Mouse (Mus musculus) limb, embryonic 14.5 days (tissue): Measurements from ENCODE around the gene Leng1. TPM values are rescaled to one million over a fixed set of nuclear protein-coding genes. Genes with fewer than 3 reads are reported as not detected.

Source experiments
- ATAC-seq: fragments of 200-750 bp; cut with Nextera tagmentation; 2 replicates; pipeline ENCODE4 v1.8.0; 2017; ENCODE audit warnings: low read depth, moderate number of reproducible peaks, moderate TSS enrichment; ENCODE audit not compliant: low FRiP score
- DNase-seq: peaks from one replicate; pipeline ENCODE4 v3.0.0-alpha.2; 2015; ENCODE audit warnings: low spot score
- H3K27ac ChIP-seq: fragments of 300-500 bp; sonication (generic); replicated peaks from 2 replicates; pipeline ENCODE4 v1.5.1; 2014; ENCODE audit warnings: low read depth, mild to moderate bottlenecking, low read length, moderate library complexity, mixed read lengths
- H3K27me3 ChIP-seq: fragments of 300-500 bp; sonication (generic); 2 replicates; pipeline ENCODE4 v1.6.1; 2014; ENCODE audit warnings: low read length, mixed read lengths; ENCODE audit not compliant: control insufficient read depth, insufficient read depth
- H3K36me3 ChIP-seq: fragments of 300-500 bp; sonication (generic); 2 replicates; pipeline ENCODE4 v1.6.1; 2014; ENCODE audit warnings: mild to moderate bottlenecking, low read length, moderate library complexity, mixed read lengths; ENCODE audit not compliant: control insufficient read depth, insufficient read depth
- H3K4me1 ChIP-seq: fragments of 300-500 bp; sonication (generic); 2 replicates; pipeline ENCODE4 v1.6.1; 2014; ENCODE audit warnings: antibody characterized with exemption, low read length, mixed read lengths; ENCODE audit not compliant: control insufficient read depth, insufficient read depth
- H3K4me2 ChIP-seq: fragments of 300-500 bp; sonication (generic); replicated peaks from 2 replicates; pipeline ENCODE4 v1.6.1; 2014; ENCODE audit warnings: low read depth, mild to moderate bottlenecking, low read length, moderate library complexity; ENCODE audit not compliant: severe bottlenecking
- H3K4me3 ChIP-seq: fragments of 300-500 bp; sonication (generic); replicated peaks from 2 replicates; pipeline ENCODE4 v1.5.1; 2014; ENCODE audit warnings: low read length
- H3K9ac ChIP-seq: fragments of 300-500 bp; sonication (generic); 2 replicates; pipeline ENCODE4 v1.6.1; 2014; ENCODE audit warnings: mild to moderate bottlenecking, low read depth, low read length, moderate library complexity; ENCODE audit not compliant: severe bottlenecking
- H3K9me3 ChIP-seq: fragments of 300-500 bp; sonication (generic); 2 replicates; pipeline ENCODE4 v1.6.1; 2016; ENCODE audit warnings: low read length; ENCODE audit not compliant: control insufficient read depth
- POLR2A ChIP-seq: fragments of 200-500 bp; IDR thresholded peaks from 2 replicates; pipeline ENCODE4 v1.8.0; 2012; ENCODE audit warnings: inconsistent platforms, mild to moderate bottlenecking, moderate library complexity, borderline replicate concordance; ENCODE audit not compliant: insufficient read depth, insufficient read length; ENCODE audit errors: extremely low read depth
- WGBS: fragments of 180-500 bp; shearing (Covaris S2); extraction: QIAGEN DNeasy Blood & Tissue Kit; methylation state at CpG from one replicate; pipeline ENCODE4 v1.1.7; 2014; 5-methylcytosine and 5-hydroxymethylcytosine counted together
- polyA plus RNA-seq, 2 experiments: library from polyadenylated mRNA; depleted of rRNA in 1 of 2; stranded (reverse) in 1 of 2; unstranded in 1 of 2; fragments of >200 nt; fragmentation: Nextera tagmentation in 1 of 2; extraction: Ambion mirVana in 1 of 2; gene quantifications; 2 replicates each; pipeline versions ENCODE4 v1.2.1 to v1.2.3; 2012 to 2014

Leng1 gene
- polyA plus RNA-seq, 2 experiments = 10.5 to 12.6 TPM

DNA sequence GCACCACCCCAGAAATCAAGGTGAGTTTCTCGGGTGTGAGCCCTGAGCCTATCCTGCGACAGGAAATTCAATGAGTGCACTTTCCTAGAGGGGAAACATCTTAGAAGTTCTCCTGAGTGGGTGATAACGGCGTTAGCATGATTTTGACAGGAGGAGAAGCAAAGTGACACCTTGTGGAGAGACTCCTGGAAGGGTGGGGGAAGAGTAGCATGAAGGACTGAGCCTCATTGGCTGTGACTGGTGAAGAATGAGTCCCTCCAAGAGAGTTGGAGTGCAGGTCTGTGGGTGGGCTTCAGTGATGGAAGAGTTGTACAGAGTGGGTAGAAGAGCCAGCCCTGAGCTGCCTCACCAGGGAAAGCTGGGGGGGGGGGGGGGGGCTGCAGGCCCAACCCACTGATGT, 8.7 kb downstream of the Leng1 start:
- Histone ChIP-seq H3K27me3 (no peaks in the 10 kb centered on the region), H3K4me3 (no peak overlapping the region), H3K4me2 (no peak overlapping the region), H3K27ac (no peak overlapping the region), H3K9me3 (no peaks in the 10 kb centered on the region), H3K36me3 (peaks cover 98% of the 10 kb centered on the region), H3K4me1 (no peaks in the 10 kb centered on the region), H3K9ac (no peak overlapping the region)
- WGBS = 90% methylated on average over 4 of the region's 4 CpGs
- ATAC-seq (no peak), DNase-seq (no peak)
- no peak for TF ChIP-seq POLR2A

- no peak for ATAC-seq
- Histone ChIP-seq H3K27ac (no peak overlapping the region), H3K9ac (peak overlapping the region; percentile 98)
These were observed 19.0 kb downstream of the Leng1 start for GRCm38 (mm10) chr7:3646641-3647040.

GRCm38 (mm10) chr7:3646188-3646587, 19.5 kb downstream of the Leng1 start:
- no peak for TF ChIP-seq POLR2A
- Histone ChIP-seq H3K4me3 (peak overlapping the region; percentile 95), H3K27me3 (no peaks in the 10 kb centered on the region), H3K4me1 (peaks cover 27% of the 10 kb centered on the region), H3K9ac (peak overlapping the region; percentile 98), H3K27ac (0 out of 2 replicates have a peak overlapping the region, but pooled peaks have one; percentile 93), H3K9me3 (no peaks in the 10 kb centered on the region), H3K36me3 (peaks cover 30% of the 10 kb centered on the region), H3K4me2 (peak overlapping the region; percentile 61)
- ATAC-seq (no peak), DNase-seq (no peak)
- WGBS = 18% methylated on average over 9 of the region's 9 CpGs

More at GRCm38 (mm10) chr7:3646641-3647040, 19.0 kb downstream of the Leng1 start:
- 66% methylated on average over 4 of the region's 4 CpGs for WGBS
- H3K4me1 ChIP-seq = peaks cover 27% of the 10 kb centered on the region
- H3K4me3 ChIP-seq = peak overlapping the region; percentile 95
- peaks cover 33% of the 10 kb centered on the region for H3K36me3 ChIP-seq
- no peaks in the 10 kb centered on the region for H3K9me3 ChIP-seq
- H3K27me3 ChIP-seq = no peaks in the 10 kb centered on the region
- peak overlapping the region; percentile 61 for H3K4me2 ChIP-seq
- TF ChIP-seq POLR2A = no peak
- DNase-seq = no peak

DNA sequence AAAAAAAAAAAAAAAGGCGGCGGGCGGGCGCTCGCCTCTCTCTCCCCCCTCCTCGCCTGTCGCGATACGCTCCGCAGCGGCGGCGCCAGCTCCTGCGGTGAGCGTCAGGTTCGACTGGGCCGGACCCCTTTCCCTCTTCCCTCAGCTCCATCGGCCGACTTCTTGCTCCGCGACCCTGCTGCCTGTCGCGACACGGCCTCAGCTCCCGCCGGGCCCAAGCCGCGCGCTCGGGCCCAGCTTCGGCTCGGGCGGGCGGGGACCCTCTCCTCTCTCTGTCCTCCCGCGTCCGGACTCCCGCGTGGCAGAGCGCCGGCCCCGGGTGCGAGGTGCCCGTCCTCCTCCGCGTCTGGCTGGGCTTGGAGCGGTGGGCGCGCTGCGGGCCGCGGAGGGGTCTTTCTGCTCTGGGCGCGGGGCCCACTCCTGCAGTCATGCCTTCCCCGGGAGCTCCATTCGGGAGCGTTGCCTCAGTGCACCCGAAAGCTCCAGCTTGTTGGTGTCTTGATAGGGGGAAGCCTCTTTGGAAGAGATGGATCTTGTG, 20.1 kb downstream of the Leng1 start:
- Histone ChIP-seq H3K9me3 (no peaks in the 10 kb centered on the region), H3K27me3 (no peaks in the 10 kb centered on the region), H3K36me3 (peaks cover 29% of the 10 kb centered on the region), H3K9ac (peak overlapping the region; percentile 98), H3K27ac (peak overlapping the region; percentile 93), H3K4me1 (peaks cover 27% of the 10 kb centered on the region), H3K4me2 (peak overlapping the region; percentile 61), H3K4me3 (peak overlapping the region; percentile 95)
- TF ChIP-seq POLR2A = 0 out of 2 replicates have a peak, but pooled peaks have one; percentile 4
- WGBS = 0% methylated on average over 35 of the region's 58 CpGs
- ATAC-seq (peak; percentile 8; the same call in 1 of the 2 replicates), DNase-seq (no peak)

- TF ChIP-seq POLR2A = peak; percentile 32; the same call in 1 of the 2 replicates
- peak within 1 kb of the TSS; percentile 93 for H3K27ac ChIP-seq
- H3K9ac ChIP-seq = peak within 1 kb of the TSS; percentile 98
- DNase-seq (peak; percentile 99), ATAC-seq (peak; percentile 98)
- WGBS = under 1% methylated on average over 58 of the region's 58 CpGs
- no peaks in the 10 kb centered on the region for H3K9me3 ChIP-seq
- H3K4me3 ChIP-seq = peak within 1 kb of the TSS; percentile 95
- peaks cover 29% of the 10 kb centered on the region for H3K36me3 ChIP-seq
- peak within 1 kb of the TSS; percentile 61 for H3K4me2 ChIP-seq
- no peaks in the 10 kb centered on the region for H3K27me3 ChIP-seq
- H3K4me1 ChIP-seq = peaks cover 27% of the 10 kb centered on the region
These were observed 20.8 kb downstream of the Leng1 start, which contains the start of gene Cnot3 for GRCm38 (mm10) chr7:3644672-3645487. Gene Cnot3 (plus strand): TSS chr7:3645268.
